Mouse (Mus musculus): ENCODE measurements around the gene Tfr2.

Gene Tfr2

DNA sequence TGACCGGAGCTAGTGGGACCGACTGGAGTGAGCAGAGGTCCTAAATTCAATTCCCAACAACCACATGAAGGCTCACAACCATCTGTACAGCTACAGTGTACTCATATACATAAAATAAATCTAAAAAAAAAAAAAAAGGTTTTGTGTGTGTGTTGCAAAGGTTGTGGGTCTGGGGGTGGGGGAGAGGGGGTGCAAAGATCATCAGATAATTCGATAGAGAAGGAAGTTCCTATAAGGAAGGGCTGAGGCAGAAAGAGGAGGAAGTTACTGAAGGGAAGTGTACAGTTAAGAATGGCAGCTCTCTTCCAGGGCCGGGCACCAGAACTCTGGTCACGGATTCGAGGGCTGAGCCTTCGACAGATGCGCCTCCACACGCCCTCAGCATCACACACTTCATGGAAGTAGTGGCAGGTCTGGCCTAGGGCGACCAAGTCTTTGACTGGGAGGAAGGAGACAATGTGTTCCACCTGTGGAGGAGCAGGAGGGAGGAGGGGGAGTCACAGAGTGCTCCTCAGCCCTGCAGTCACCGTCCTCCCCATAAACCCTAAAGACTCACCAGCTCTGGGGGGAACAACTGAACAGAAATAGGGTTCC is 54.4 kb downstream of the Tfr2 start:
- DNase-seq (ENCODE audit: low read depth, low spot score): no peak

DNA sequence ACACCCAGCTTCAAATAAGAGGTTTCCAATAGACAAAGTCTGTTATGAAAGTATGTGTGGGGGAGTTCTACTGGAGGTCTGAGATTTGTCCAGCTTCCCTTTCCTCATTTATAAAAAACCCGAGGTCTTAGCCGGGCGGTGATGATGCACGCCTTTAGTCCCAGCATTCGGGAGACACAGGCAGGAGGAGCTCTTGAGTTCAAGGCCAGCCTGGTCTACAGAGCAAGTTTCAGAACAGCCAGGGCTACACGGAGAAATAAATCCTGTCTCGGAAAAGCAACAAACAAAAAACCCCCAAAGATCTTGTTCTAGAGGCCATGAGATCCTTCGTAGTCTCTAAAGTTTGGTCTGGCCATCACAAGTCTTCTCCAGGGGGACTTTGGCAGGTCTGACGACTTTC is 58.4 kb downstream of the Tfr2 start:
- peak; percentile 6 for DNase-seq (ENCODE audit: low read depth, low spot score)

DNA sequence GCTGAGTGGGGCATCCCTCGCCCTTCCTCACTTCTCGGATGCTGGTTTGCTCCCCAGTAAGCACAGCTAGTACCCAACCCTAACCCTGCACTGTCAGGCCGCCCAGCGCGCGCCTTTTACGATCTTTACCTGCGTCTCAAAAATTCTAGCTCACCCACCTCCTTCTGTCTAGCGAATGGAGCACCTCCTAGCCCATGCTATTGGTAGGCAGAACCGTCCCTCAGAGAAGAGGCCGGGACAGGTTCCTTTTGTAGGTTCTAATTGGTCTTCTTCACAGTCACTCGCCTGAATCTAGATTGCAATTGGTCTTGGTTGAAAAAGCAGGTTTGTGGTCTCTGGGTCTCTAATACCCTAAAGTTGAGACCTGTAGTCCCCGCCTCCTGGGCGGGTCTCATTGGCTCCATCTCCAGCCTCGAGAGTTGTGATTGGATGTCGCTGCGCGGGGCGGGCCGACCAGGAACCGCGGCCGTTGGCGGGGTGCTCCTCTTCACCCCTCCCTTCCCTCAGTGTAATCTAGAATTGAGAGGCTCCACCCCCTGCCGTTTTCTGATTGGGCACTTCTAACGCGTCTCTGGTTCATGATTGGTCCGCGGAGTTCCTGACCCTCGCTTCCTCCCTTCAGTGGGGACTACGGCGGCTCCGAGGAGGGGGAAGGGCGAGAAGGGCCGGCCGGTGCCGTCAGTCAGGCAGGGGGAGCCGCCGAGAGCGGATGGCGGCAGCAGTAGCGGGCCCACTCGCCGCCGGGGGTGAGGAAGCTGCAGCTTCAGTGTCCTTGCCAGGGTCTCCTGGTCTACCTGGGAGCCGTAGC is 59.1 kb downstream of the Tfr2 start, which contains the start of the genes Fbxo24, Lrch4 and Gm20605:
Gene Fbxo24, minus strand, starts transcription at position 505 of the 808 bp plus-strand sequence.
Gene Lrch4, plus strand, starts transcription at position 624 of the 808 bp plus-strand sequence.
Gene Gm20605, plus strand, starts transcription at position 678 of the 808 bp plus-strand sequence.
- peak; percentile 100 for DNase-seq (ENCODE audit: low read depth, low spot score)

DNA sequence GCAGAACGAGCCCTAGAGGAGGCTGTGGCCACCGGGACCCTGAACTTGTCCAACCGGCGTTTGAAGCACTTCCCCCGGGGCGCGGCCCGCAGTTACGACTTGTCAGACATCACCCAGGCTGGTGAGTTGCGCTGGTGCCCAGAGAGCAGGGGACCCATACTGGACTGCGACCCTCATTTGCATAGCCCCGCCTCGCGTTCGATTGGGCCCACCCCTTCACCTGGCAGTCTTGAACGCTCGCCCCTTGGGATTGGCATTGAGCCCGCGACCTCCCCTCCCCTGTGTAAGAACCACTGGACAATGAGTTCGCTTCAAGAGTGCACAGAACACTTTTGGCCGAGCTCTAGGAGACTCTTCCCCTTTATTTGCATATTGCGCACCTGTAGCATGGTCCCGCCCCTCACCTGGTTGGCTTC is 59.7 kb downstream of the Tfr2 start:
- DNase-seq (ENCODE audit: low read depth, low spot score): no peak

DNA sequence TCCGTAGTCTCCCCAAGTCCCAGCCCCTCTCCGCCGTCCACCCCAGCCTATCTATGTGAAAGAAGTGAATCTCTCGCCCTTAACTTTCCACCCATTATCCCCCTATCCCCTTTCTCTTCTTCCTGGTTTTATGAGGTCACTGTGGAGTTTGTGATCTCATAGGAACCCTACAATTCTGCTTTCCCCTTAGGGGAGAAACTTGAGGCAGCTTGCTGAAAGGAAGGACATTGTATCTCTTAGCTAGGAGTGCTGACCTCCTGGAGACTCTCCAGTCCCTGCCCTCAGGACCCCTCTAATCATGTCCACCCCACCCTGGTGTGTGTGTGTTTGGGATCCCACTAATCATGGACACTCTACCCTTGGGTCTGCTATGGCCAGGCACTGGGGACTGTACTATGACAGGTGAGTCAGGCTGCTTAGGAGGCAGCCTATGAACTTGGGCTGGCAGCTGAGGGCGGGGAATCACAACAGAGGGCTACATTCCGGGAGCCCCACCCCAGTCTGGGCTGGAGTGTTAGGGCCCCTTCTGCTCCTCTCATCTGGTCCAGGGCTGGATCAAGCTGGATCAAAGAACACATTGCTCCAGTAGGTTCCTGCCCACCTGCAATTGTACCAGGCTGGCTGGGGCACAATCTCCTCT is 60.4 kb downstream of the Tfr2 start:
- no peak for DNase-seq (ENCODE audit: low read depth, low spot score)

DNA sequence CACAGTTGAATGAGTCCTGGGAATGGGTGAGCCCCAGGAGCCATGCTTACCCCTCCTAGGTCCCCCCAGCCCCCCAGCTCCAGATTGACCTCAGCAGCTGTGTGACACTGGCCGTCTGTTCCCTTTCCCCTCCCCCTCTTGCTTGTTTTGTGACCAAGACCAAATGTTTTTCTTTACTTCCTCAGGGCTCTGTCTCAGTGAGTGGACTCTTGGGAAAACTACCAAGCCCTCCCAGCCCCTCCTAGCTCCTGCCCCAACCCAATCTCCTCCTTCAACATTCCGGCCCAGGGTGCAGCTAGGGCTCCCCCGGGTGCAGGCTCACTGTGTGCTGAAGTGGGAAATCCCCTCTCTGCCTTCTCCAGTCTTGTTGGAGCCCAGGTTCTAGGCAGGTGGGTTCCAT is 61.0 kb downstream of the Tfr2 start:
- DNase-seq (ENCODE audit: low read depth, low spot score): no peak

DNA sequence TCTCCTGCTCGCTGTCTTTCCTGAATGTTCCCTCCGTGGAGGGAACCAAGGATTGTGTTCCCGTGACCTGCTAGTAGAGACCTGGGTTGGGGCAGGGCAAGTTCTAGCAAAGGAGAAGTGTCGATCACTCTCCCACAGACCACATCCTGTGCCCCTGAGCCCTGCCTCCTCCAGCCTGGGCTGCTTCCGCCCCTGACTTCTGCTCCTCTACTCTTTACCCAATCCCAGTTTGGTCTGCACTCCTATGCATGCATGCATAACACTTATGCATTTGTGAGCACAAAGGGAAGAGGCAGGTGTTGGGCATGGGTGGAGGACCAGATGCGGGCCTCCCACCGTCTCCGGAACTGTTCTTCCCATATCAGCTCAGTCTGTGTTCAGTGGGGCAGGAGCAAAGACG is 61.5 kb downstream of the Tfr2 start:
- peak; percentile 43 for DNase-seq (ENCODE audit: low read depth, low spot score)

DNA sequence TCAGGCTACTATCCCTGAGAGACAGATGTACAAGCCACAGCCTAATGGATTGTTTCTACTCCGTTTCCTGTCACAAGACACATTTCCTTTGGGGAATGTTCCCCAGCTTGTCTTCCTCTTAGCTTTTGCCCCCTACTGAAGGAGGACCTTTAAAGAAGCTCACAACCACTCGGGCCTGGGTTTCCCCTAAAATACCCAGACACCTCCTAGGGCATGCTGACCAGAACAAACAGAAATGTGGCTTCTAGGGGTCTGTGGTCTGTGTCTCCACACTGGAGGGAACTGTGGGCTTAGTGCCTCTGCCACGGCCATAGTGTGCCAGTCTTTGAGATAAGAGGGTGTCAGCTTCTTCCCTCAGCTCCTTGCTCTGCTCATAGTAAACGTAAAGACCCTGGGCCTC is 62.0 kb downstream of the Tfr2 start:
- no peak for DNase-seq (ENCODE audit: low read depth, low spot score)

DNA sequence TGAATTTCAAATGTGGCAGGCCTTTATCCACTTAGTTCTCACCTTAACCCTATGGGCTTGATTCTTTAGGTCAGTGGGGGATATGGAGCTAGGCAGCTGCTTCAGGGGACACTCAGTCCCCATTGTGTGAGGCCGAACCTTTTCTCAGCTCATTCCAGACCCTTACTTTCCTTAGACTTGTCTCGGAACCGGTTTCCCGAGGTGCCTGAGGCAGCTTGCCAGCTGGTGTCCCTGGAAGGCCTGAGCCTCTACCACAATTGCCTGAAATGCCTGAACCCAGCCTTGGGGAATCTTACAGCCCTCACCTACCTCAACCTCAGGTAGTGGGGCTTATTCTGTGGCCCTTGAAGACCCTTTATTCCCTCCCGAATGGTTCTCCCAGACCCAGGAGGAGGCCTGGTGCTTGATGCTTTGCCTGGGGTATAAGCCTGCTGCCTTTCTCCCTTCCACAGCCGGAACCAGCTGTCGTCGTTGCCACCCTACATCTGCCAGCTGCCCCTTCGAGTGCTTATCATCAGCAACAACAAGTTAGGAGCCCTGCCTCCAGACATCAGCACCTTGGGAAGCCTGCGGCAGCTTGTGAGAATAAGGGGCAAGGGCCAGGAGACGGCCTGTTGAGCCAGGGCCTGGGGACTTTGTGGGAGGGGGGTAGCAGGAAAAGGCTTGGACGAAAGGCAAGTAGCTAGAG is 63.9 kb downstream of the Tfr2 start:
- no peak for DNase-seq (ENCODE audit: low read depth, low spot score)
